Mouse (Mus musculus) layer of hippocampus, adult 2 months (tissue): ENCODE measurements around the gene Gtpbp3. TPM values are rescaled to one million over a fixed set of nuclear protein-coding genes. Genes with fewer than 3 reads are reported as not detected.

ENCODE experiments used
- DNase-seq, 2 experiments: peaks; one replicate each; pipeline ENCODE4 v3.0.0; 2022; ENCODE audit warnings: low spot score in 2 of 2
- H3K27ac ChIP-seq: fragments of 200-600 bp; 2 replicates; pipeline ENCODE4 v1.8.1; 2022
- H3K4me3 ChIP-seq: fragments of 200-600 bp; 2 replicates; pipeline ENCODE4 v1.8.1; 2022; ENCODE audit warnings: mild to moderate bottlenecking
- CTCF ChIP-seq: fragments of 200-600 bp; conservative IDR thresholded peaks from 2 replicates; pipeline ENCODE4 v1.8.1; 2022; ENCODE audit warnings: antibody characterized with exemption, mild to moderate bottlenecking, moderate library complexity
- total RNA-seq, 2 experiments: library from RNA; stranded (reverse); gene quantifications; 2 replicates each; pipeline ENCODE4 v1.2.3; 2021

Gtpbp3 gene
- total RNA-seq, 2 experiments from 2014 or later = 28.7 to 32.1 TPM

DNA sequence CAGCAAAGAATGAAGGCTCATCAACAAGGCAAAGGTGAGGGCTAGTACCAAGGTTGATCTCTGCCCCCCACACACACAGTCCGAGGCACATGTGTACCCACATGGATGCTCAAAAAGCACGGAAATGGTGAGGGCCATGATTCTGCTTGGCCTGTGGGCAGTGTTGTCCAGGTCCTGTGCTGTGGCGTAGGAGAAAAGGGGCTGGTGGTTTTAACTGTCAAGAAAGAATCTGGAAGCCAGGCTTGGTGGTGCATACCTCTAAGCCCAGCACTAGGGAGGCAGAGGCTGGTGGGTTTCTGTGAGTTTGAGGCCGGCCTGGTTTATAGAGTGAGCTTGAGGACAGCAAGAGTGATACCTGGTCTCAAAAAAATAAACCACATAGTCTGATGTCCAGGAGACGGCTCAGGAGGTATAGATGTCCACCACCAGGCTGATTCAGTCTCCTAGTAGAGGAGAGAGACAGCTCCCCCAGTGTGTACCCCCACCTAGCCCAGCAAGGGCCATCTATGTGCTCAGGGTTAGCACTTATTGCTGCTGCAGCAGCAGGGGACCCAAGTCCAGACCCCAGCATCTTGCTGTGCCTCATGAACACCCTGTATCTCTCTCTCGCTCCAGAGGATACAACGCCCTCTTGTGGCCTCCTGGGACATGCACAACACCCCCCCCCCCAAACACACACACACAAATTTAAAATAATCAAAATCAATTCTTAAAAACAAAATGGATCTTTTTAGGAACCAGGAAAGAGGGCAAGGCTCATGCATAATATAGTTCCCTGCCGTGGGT lies 15.1 kb upstream of the Gtpbp3 start:
- DNase-seq = no peak
- H3K4me3 ChIP-seq = no peak overlapping the region
- TF ChIP-seq CTCF = peak; percentile 69
- no peak overlapping the region for H3K27ac ChIP-seq

DNA sequence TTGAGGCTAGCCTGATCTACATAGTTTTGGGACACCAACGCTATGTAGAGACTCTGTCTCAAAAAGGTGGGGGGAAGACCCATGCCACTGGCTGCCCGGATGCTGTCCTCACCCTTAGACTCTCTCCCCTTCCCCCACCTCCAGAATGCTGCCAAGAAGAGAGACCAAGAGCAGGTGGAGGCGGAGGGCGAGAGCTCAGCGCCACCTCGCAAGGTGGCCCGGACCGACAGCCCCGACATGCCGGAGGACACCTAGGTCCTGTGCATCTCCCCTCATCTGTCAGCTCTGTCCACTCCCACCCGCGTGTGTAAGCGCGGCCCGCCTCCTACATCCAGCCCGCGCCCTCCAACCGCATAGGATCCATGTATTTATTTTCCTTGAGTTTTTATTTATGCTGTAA lies 13.6 kb upstream of the Gtpbp3 start:
- Histone ChIP-seq H3K4me3 (no peak overlapping the region), H3K27ac (no peak overlapping the region)
- no peak for TF ChIP-seq CTCF
- DNase-seq = no peak

DNA sequence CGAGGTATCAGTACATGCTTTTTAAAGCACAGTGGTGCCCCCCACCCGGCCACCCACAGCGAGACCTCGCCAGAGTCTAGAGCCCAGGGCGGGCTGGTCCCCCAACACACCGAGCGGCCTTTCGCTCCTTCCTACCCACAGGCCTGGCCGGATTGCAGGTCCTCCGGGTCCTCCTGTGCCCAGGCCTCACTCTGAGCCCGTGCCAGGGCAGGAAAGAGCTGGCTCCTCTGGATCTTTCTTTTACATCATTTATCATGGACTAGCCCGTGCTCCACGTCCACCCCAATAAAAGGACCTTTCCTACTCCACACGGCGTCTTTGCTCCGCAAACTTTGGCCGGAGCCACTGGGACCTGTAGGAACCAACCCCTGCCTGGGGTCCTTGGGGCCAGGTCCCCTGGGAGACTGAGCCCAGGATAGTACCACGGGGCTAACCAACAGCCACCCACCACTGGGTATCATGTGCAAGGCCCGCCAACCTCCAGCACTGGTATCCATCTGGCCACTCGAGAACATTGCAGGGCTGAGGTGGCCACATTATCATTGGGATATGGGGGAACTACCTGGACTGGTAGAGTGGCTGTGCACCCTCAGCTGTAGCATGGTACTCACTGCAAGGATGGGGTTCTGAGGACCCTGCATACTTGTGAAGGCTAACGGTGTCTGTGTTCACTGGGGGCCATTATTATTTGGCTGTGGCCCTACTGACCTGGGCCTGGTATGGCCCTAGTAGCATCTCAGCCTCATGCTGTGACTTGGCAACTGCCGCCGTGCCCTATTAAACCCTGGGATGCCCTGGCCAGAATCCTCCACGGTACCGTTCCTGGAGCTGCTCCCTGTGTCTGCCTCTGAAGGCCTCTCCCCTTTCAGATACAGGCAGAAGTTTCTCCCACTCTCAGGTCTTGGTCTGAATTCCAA lies 12.9 kb upstream of the Gtpbp3 start:
- Histone ChIP-seq H3K4me3 (no peak overlapping the region; the same call in 1 of the 2 replicates), H3K27ac (peak overlapping the region; percentile 95; the same call in 1 of the 2 replicates)
- TF ChIP-seq CTCF = no peak
- no peak for DNase-seq

DNA sequence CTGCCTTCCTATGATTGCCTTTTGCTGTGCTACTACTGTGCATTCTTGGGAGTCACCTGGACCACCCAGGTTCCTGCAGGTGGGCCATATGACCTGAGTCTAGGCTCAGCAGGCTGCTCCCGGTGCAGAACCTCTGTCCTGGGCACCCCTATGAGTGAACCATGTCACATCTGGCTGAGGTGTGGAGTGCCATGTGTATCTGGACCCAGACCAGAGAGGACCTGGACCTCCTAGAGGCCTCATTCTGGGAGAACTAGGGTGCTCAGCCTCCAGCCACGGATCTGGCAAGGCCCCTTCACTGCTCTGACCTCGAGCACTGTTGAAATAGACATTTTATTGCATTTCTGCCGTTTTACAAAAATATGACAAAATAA lies 12.2 kb upstream of the Gtpbp3 start:
- TF ChIP-seq CTCF = no peak
- no peak for DNase-seq

DNA sequence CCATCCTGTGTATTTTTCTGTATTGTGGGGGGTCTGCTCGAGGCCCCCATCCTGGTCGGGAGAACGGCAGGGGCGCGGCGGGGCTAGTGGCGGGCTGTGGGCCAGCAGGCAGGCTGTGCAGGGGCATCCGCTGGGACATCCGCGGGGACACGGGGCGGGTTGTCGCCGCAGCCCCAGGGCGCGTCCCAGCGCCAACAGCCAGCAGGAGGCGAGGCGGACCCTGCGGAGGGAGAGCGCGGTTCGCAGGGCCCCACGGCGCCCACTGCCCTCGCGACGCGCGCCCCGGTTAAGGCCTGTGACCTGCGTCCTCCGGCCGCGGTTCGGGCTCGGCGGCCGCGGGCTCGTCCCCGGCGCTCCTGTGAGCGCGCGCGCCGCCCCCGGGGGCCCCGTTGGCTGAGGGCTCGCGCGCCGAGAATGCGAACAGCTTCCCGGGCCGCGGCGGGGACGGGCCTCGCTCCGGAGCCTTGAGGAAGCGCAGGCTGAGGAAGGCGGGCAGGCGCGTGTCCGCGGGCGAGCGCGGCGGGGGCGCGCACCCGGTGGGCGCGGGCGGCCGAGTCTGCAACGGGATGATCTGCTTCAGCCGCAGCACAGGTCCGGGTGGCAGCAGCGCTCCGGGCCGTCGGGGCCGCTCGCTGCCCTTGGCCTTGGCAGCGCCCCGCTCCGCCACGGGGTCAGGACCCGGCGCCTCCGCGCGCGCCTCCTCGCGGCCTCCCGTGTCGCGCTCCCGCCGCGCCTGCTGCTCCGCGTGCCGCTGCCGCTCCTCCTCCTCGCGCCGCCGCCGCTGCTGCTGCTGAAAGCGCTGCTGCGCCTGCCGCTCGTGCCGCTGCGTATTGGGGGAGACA lies 11.6 kb upstream of the Gtpbp3 start:
- TF ChIP-seq CTCF = peak; percentile 43
- peak; percentile 72 to 77 for DNase-seq
- H3K27ac ChIP-seq = peak overlapping the region; percentile 95

More for the DNA sequence above, 12.2 kb upstream of the Gtpbp3 start:
- peak overlapping the region; percentile 95 for H3K27ac ChIP-seq
- peak overlapping the region; percentile 57 for H3K4me3 ChIP-seq

DNA sequence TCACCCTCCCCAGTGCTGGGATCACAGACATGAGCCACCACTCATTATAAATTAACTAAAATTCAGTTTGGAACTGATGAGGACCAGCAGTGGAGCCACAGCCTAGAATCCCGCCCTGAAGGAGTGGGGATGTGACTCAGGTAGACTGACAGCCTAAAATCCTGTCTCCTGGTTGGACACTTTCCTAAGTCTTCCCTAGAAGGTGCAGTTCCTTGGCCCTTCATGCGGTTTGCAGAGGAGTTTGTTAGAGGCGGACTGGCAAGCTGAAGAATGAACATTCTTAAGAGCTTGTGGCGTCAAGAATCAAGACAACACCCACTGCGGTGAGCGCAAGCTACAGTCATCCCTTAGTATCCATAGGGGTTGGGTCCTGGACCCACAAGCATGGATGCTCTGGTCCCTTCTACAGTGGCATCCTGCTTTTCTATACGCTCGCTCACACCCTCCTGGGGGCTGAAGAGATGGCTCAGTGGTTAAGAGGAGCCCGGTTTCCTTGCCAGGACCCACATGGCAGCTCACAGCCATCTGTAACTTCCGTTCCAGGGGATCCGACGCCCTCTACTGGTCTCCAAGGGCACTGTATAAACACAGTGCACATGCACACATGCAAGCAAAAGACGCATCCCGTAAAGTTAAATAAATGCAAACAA lies 10.6 kb upstream of the Gtpbp3 start:
- TF ChIP-seq CTCF = peak; percentile 77
- peak overlapping the region; percentile 57 for H3K4me3 ChIP-seq
- H3K27ac ChIP-seq = peak overlapping the region; percentile 95

More for the DNA sequence above, 11.6 kb upstream of the Gtpbp3 start:
- H3K4me3 ChIP-seq = peak overlapping the region; percentile 57

DNA sequence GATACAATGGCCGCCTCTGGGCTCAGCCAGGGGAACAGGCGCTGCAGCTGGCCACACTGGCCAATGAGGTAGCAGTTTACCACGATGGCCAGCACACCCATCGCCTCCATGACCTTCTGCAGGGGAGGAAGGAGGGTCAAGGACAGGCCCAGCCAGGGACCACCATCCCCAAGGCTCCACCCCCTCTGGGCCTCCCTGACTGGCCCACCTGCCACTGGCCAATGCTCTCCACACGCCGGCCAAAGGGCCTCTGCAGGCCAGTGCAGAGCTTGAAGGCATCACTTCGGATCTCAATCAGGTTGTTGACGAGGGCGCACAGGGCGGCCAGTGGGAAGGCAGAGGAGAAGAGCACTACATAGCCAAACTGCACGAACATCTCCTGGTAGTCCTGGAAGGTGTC lies 9.0 kb upstream of the Gtpbp3 start:
- no peak for TF ChIP-seq CTCF
- DNase-seq = no peak
- Histone ChIP-seq H3K4me3 (no peak overlapping the region), H3K27ac (no peak overlapping the region)

More for the DNA sequence above, 10.6 kb upstream of the Gtpbp3 start:
- DNase-seq = no peak

DNA sequence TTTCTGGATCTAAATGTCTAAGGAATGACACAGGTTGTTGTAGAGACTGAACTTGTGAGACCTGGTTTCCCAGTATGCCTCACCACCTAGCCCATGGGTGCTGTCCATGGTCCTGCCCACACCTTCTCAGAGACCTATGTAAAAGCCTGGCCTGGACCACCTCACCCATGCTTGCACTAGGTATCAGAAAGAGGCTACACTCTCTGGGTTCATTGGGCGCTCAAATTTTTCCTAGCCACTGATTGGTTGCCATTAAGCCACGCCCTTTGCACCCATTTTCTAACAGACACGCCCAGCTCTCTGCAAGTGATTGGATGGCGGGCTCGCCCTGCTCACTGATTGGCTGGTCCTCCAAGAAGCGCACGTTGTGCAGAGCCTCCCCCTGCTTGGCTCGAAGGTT lies 4.0 kb upstream of the Gtpbp3 start:
- no peak for DNase-seq
- no peak overlapping the region for H3K4me3 ChIP-seq

DNA sequence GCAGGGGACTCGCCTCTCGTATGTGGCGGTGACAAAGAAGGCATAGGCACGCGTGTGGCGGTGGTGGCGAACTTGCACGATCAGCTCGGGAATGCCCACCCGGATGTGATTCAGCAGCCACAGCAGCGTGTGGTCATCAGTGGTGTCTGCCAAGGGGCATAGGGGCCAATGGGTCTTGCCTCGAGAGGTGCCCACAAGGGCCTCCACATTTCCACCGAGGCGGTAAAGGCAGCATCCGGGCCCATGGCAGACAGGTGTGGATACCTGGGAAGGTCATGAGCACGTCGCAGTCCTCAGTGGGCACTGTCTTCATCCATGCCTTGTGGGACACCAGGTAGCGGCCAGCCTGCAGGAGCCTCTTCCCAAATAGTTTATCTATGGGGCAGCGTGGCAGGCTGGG lies 3.2 kb upstream of the Gtpbp3 start:
- TF ChIP-seq CTCF = no peak
- Histone ChIP-seq H3K4me3 (peak overlapping the region; percentile 97), H3K27ac (peak overlapping the region; percentile 96; the same call in 1 of the 2 replicates)
- DNase-seq = no peak

More for the DNA sequence above, 4.0 kb upstream of the Gtpbp3 start:
- no peak for TF ChIP-seq CTCF
- no peak overlapping the region for H3K27ac ChIP-seq

DNA sequence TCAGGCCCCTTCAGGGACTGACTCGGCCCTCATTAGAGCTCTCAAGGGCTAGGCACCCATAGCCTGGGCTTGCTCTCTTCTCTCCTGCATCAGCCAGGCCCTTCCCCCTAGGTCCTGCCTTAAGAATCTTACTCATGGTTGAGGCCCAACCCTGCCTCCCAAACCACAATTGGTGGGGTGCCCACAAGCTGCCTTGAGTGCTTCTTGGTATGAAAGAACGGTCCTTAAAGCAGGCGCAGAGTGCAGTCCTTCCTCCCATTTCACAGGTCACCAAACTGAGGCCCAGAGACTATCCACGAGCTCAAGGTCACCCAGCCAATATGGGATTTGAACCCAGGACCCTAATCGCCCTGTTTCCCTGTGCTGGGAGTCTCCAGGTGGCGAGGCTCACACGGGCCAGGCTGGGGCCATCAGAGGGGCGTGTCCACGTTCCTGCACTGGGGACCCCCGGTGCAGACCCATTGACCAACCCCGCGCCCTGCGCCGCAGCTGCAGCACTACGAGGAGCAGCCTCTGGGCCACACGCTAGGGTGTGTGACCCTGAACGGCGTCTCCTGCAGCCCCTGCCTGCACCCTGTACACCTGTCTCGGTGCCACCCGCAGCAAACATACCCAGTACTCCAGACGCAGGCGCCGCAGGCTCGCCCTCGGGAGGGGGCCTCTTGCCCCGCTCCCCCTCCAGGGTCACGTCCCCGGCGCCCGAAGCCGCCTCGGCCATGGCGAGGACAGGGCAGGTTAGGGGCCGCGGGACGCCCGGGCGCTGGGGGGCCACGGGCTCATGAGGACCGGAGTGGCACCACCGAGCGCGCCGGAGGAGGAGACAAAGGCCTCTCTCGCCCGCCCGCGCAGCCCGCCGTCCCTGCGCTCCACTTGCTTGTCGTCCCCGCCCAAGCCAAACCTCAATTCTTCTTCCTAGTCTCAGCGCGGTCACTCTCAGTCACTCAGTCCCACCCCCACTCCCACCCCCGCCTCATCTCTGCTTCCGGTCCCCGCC lies 2.5 kb upstream of the Gtpbp3 start, which contains the start of gene Ano8:
Ano8 (minus strand) TSS at position 822 of the 994 bp plus-strand sequence.
- peak; percentile 88 to 90 for DNase-seq

DNA sequence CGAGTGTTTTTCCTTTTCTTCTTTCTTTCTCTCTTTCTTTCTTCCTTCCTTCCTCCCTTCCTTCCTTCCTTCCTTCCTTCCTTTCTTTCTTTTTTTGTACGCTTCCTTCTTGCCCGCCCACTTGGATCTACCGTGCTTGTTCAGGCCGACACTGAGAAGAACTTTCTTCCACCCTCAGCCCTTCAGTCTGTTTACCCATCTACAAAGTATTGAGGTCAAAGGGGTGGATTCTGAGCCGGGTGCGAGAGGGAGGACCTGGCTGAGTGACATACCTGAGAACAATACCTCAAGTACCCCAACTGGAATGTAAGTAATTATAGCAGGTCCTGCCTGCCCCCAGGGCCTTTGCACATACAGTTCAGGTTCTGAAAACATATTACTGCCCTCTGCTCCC lies 1.8 kb upstream of the Gtpbp3 start:
- no peak for TF ChIP-seq CTCF
- Histone ChIP-seq H3K4me3 (peak overlapping the region; percentile 97), H3K27ac (peak overlapping the region; percentile 96)
- DNase-seq = no peak

More for the DNA sequence above, 2.5 kb upstream of the Gtpbp3 start, which contains the start of gene Ano8:
- TF ChIP-seq CTCF = no peak
- peak within 1 kb of the TSS; percentile 97 for H3K4me3 ChIP-seq
- peak within 1 kb of the TSS; percentile 96 for H3K27ac ChIP-seq
